Mouse (Mus musculus): ENCODE measurements around the gene Plxdc1. TPM values are rescaled to one million over a fixed set of nuclear protein-coding genes. Genes with fewer than 3 reads are reported as not detected.

Gene Plxdc1
- polyA plus RNA-seq, 1 experiment from 2014 or later: 2.8 TPM

- no peak overlapping the region for H3K4me3 ChIP-seq (ENCODE audit: low read length)
- WGBS: 79% methylated on average over 5 of the region's 5 CpGs
- H3K27ac ChIP-seq (ENCODE audit: low read depth, low read length): no peak overlapping the region
- no peak overlapping the region for H3K9ac ChIP-seq (ENCODE audit: low read depth, low read length)
- H3K9me3 ChIP-seq (ENCODE audit: control insufficient read depth, low read length): no peaks in the 10 kb centered on the region
- no peak overlapping the region for H3K4me2 ChIP-seq (ENCODE audit: low read length)
- no peaks in the 10 kb centered on the region for H3K36me3 ChIP-seq (ENCODE audit: control insufficient read depth, insufficient read depth, low read length)
- no peaks in the 10 kb centered on the region for H3K27me3 ChIP-seq (replicated peaks; ENCODE audit: control insufficient read depth, insufficient read depth, low read length)
- ATAC-seq: no peak
- peaks cover 5% of the 10 kb centered on the region; the same call in 1 of the 2 replicates for H3K4me1 ChIP-seq (ENCODE audit: control insufficient read depth, insufficient read depth, low read depth, low read length)
Observed at GRCm38 (mm10) chr11:97974141-97974540, 12.1 kb downstream of the Plxdc1 start.

- H3K4me3 ChIP-seq (ENCODE audit: low read length): no peak overlapping the region
- H3K27me3 ChIP-seq (replicated peaks; ENCODE audit: control insufficient read depth, insufficient read depth, low read length): no peaks in the 10 kb centered on the region
- WGBS: 69% methylated on average over 2 of the region's 2 CpGs
- H3K9ac ChIP-seq (ENCODE audit: low read depth, low read length): no peak overlapping the region
- no peak for ATAC-seq
- no peak overlapping the region for H3K27ac ChIP-seq (ENCODE audit: low read depth, low read length)
- H3K36me3 ChIP-seq (ENCODE audit: control insufficient read depth, insufficient read depth, low read length): no peaks in the 10 kb centered on the region
- no peaks in the 10 kb centered on the region for H3K9me3 ChIP-seq (ENCODE audit: control insufficient read depth, low read length)
- H3K4me2 ChIP-seq (ENCODE audit: low read length): no peak overlapping the region
- peaks cover 5% of the 10 kb centered on the region; the same call in 1 of the 2 replicates for H3K4me1 ChIP-seq (ENCODE audit: control insufficient read depth, insufficient read depth, low read depth, low read length)
Observed at GRCm38 (mm10) chr11:97972434-97972833, 13.8 kb downstream of the Plxdc1 start.

GRCm38 (mm10) chr11:97971232-97971631 lies 15.0 kb downstream of the Plxdc1 start:
- Histone ChIP-seq H3K9me3 (ENCODE audit: control insufficient read depth, low read length) (no peaks in the 10 kb centered on the region), H3K27ac (ENCODE audit: low read depth, low read length) (no peak overlapping the region), H3K9ac (ENCODE audit: low read depth, low read length) (no peak overlapping the region), H3K4me2 (ENCODE audit: low read length) (peak overlapping the region; percentile 7; the same call in 1 of the 2 replicates), H3K4me1 (ENCODE audit: control insufficient read depth, insufficient read depth, low read depth, low read length) (peaks cover 12% of the 10 kb centered on the region; the same call in 1 of the 2 replicates), H3K27me3 (replicated peaks; ENCODE audit: control insufficient read depth, insufficient read depth, low read length) (no peaks in the 10 kb centered on the region), H3K4me3 (ENCODE audit: low read length) (no peak overlapping the region), H3K36me3 (ENCODE audit: control insufficient read depth, insufficient read depth, low read length) (no peaks in the 10 kb centered on the region)
- 32% methylated on average over 7 of the region's 7 CpGs for WGBS
- ATAC-seq: 0 out of 2 replicates have a peak, but pooled peaks have one; percentile 30

- no peak for ATAC-seq
- peaks cover 12% of the 10 kb centered on the region; the same call in 1 of the 2 replicates for H3K4me1 ChIP-seq (ENCODE audit: control insufficient read depth, insufficient read depth, low read depth, low read length)
- H3K27ac ChIP-seq (ENCODE audit: low read depth, low read length): no peak overlapping the region
- H3K27me3 ChIP-seq (replicated peaks; ENCODE audit: control insufficient read depth, insufficient read depth, low read length): no peaks in the 10 kb centered on the region
- 81% methylated on average over 7 of the region's 7 CpGs for WGBS
- H3K4me3 ChIP-seq (ENCODE audit: low read length): no peak overlapping the region
- no peaks in the 10 kb centered on the region for H3K9me3 ChIP-seq (ENCODE audit: control insufficient read depth, low read length)
- no peak overlapping the region for H3K4me2 ChIP-seq (ENCODE audit: low read length)
- no peak overlapping the region for H3K9ac ChIP-seq (ENCODE audit: low read depth, low read length)
- no peaks in the 10 kb centered on the region for H3K36me3 ChIP-seq (ENCODE audit: control insufficient read depth, insufficient read depth, low read length)
Observed at GRCm38 (mm10) chr11:97970771-97971170, 15.5 kb downstream of the Plxdc1 start.

- Histone ChIP-seq H3K9ac (ENCODE audit: low read depth, low read length) (no peak overlapping the region), H3K4me3 (ENCODE audit: low read length) (no peak overlapping the region), H3K27ac (ENCODE audit: low read depth, low read length) (no peak overlapping the region), H3K9me3 (ENCODE audit: control insufficient read depth, low read length) (no peaks in the 10 kb centered on the region), H3K27me3 (replicated peaks; ENCODE audit: control insufficient read depth, insufficient read depth, low read length) (no peaks in the 10 kb centered on the region), H3K36me3 (ENCODE audit: control insufficient read depth, insufficient read depth, low read length) (no peaks in the 10 kb centered on the region), H3K4me2 (ENCODE audit: low read length) (no peak overlapping the region), H3K4me1 (ENCODE audit: control insufficient read depth, insufficient read depth, low read depth, low read length) (peaks cover 12% of the 10 kb centered on the region; the same call in 1 of the 2 replicates)
- no peak for ATAC-seq
- 86% methylated on average over 5 of the region's 5 CpGs for WGBS
Observed at GRCm38 (mm10) chr11:97968385-97968784, 17.9 kb downstream of the Plxdc1 start.

- Histone ChIP-seq H3K4me2 (ENCODE audit: low read length) (no peak overlapping the region), H3K9me3 (ENCODE audit: control insufficient read depth, low read length) (no peaks in the 10 kb centered on the region), H3K27ac (ENCODE audit: low read depth, low read length) (0 out of 2 replicates have a peak overlapping the region, but pooled peaks have one; percentile 12), H3K27me3 (replicated peaks; ENCODE audit: control insufficient read depth, insufficient read depth, low read length) (no peaks in the 10 kb centered on the region), H3K36me3 (ENCODE audit: control insufficient read depth, insufficient read depth, low read length) (no peaks in the 10 kb centered on the region), H3K4me3 (ENCODE audit: low read length) (no peak overlapping the region), H3K4me1 (ENCODE audit: control insufficient read depth, insufficient read depth, low read depth, low read length) (peaks cover 12% of the 10 kb centered on the region; the same call in 1 of the 2 replicates), H3K9ac (ENCODE audit: low read depth, low read length) (no peak overlapping the region)
- WGBS: 23% methylated on average over 2 of the region's 2 CpGs
- ATAC-seq: peak; percentile 67
Observed at GRCm38 (mm10) chr11:97967114-97967513, 19.1 kb downstream of the Plxdc1 start.

- H3K4me1 ChIP-seq (ENCODE audit: control insufficient read depth, insufficient read depth, low read depth, low read length): peaks cover 14% of the 10 kb centered on the region
- H3K4me3 ChIP-seq (ENCODE audit: low read length): no peak overlapping the region
- ATAC-seq: no peak
- H3K36me3 ChIP-seq (ENCODE audit: control insufficient read depth, insufficient read depth, low read length): no peaks in the 10 kb centered on the region
- H3K27me3 ChIP-seq (replicated peaks; ENCODE audit: control insufficient read depth, insufficient read depth, low read length): no peaks in the 10 kb centered on the region
- H3K27ac ChIP-seq (ENCODE audit: low read depth, low read length): no peak overlapping the region
- no peak overlapping the region for H3K9ac ChIP-seq (ENCODE audit: low read depth, low read length)
- no peaks in the 10 kb centered on the region for H3K9me3 ChIP-seq (ENCODE audit: control insufficient read depth, low read length)
- H3K4me2 ChIP-seq (ENCODE audit: low read length): no peak overlapping the region
- 83% methylated on average over 1 of the region's 1 CpGs for WGBS
Observed at GRCm38 (mm10) chr11:97960907-97961306, 25.3 kb downstream of the Plxdc1 start.

GRCm38 (mm10) chr11:97959300-97959680 lies 27.0 kb downstream of the Plxdc1 start:
- Histone ChIP-seq H3K4me1 (ENCODE audit: control insufficient read depth, insufficient read depth, low read depth, low read length) (peaks cover 16% of the 10 kb centered on the region), H3K4me3 (ENCODE audit: low read length) (no peak overlapping the region), H3K9ac (ENCODE audit: low read depth, low read length) (peak overlapping the region; percentile 41; the same call in 1 of the 2 replicates), H3K36me3 (ENCODE audit: control insufficient read depth, insufficient read depth, low read length) (no peaks in the 10 kb centered on the region), H3K27me3 (replicated peaks; ENCODE audit: control insufficient read depth, insufficient read depth, low read length) (no peaks in the 10 kb centered on the region), H3K27ac (ENCODE audit: low read depth, low read length) (peak overlapping the region; percentile 42), H3K9me3 (ENCODE audit: control insufficient read depth, low read length) (no peaks in the 10 kb centered on the region), H3K4me2 (ENCODE audit: low read length) (no peak overlapping the region)
- ATAC-seq: peak; percentile 55; the same call in 1 of the 2 replicates
- 36% methylated on average over 5 of the region's 5 CpGs for WGBS

GRCm38 (mm10) chr11:97958641-97959299 lies 27.5 kb downstream of the Plxdc1 start:
- no peaks in the 10 kb centered on the region for H3K27me3 ChIP-seq (replicated peaks; ENCODE audit: control insufficient read depth, insufficient read depth, low read length)
- peaks cover 16% of the 10 kb centered on the region for H3K4me1 ChIP-seq (ENCODE audit: control insufficient read depth, insufficient read depth, low read depth, low read length)
- WGBS: 76% methylated on average over 7 of the region's 7 CpGs
- H3K4me2 ChIP-seq (ENCODE audit: low read length): no peak overlapping the region
- H3K9ac ChIP-seq (ENCODE audit: low read depth, low read length): peak overlapping the region; percentile 41; the same call in 1 of the 2 replicates
- no peak overlapping the region for H3K4me3 ChIP-seq (ENCODE audit: low read length)
- H3K36me3 ChIP-seq (ENCODE audit: control insufficient read depth, insufficient read depth, low read length): no peaks in the 10 kb centered on the region
- no peaks in the 10 kb centered on the region for H3K9me3 ChIP-seq (ENCODE audit: control insufficient read depth, low read length)
- peak overlapping the region; percentile 42 for H3K27ac ChIP-seq (ENCODE audit: low read depth, low read length)
- peak; percentile 22; the same call in 1 of the 2 replicates for ATAC-seq
